Mouse (Mus musculus) C3H10T1/2 (cell line): ENCODE measurements around the gene Gm13695. TPM values are rescaled to one million over a fixed set of nuclear protein-coding genes. Genes with fewer than 3 reads are reported as not detected.

Experiments
- polyA plus RNA-seq, 2 experiments: library from polyadenylated mRNA; unstranded; fragments of >200 nt; fragmentation: generic; extraction: Trizol; gene quantifications; one replicate each; pipeline ENCODE4 v1.2.1; 2012; ENCODE audit warnings: missing spikeins in 2 of 2

Gm13695 gene
- under 1 TPM in 1 of 2 experiments, not detected in 1; 0.01 TPM for polyA plus RNA-seq

GRCm38 (mm10) chr2:83967013-83967412 is at the start of gene Gm13695:
Gm13695 (plus strand) TSS chr2:83967313.

GRCm38 (mm10) chr2:83940931-83941361 is 26.2 kb upstream of the Gm13695 start, which contains the start of gene Zswim2:
Zswim2 (minus strand) TSS chr2:83941228.

GRCm38 (mm10) chr2:83955393-83955792 is 11.7 kb upstream of the Gm13695 start, which contains the start of gene Gm13698:
Gm13698 (plus strand) TSS chr2:83955693.

GRCm38 (mm10) chr2:83961203-83961602 is 5.9 kb upstream of the Gm13695 start, which contains the start of gene Gm13693:
Gm13693 (plus strand) TSS chr2:83961503.

GRCm38 (mm10) chr2:83972823-83973222 is 5.7 kb downstream of the Gm13695 start, which contains the start of gene Gm13696:
Gm13696 (plus strand) TSS chr2:83973123.

GRCm38 (mm10) chr2:83978633-83979032 is 11.5 kb downstream of the Gm13695 start, which contains the start of gene Gm13694:
Gm13694 (plus strand) TSS chr2:83978933.

GRCm38 (mm10) chr2:83984443-83984842 is 17.3 kb downstream of the Gm13695 start, which contains the start of gene Gm13697:
Gm13697 (plus strand) TSS chr2:83984743.

GRCm38 (mm10) chr2:83990253-83990652 is 23.1 kb downstream of the Gm13695 start, which contains the start of gene Gm13691:
Gm13691 (plus strand) TSS chr2:83990553.

Other genes with a start within 250 kb of the Gm13695 start
- gene Itgav, start 242.9 kb upstream of the Gm13695 start, polyA plus RNA-seq, result 10 to 100 TPM; 12.1 to 41.7 TPM
- gene Fam171b, start 154.7 kb upstream of the Gm13695 start, polyA plus RNA-seq, result 1 to 10 TPM in 1 of 2 experiments, under 1 TPM in 1; 0.18 to 3.6 TPM
- gene Zswim2, start 26.1 kb upstream of the Gm13695 start, polyA plus RNA-seq, result not detected
- gene Gm13698, start 11.6 kb upstream of the Gm13695 start, polyA plus RNA-seq, result under 1 TPM in 1 of 2 experiments, not detected in 1; 0.01 TPM
- gene Gm13693, start 5.8 kb upstream of the Gm13695 start, polyA plus RNA-seq, result under 1 TPM in 1 of 2 experiments, not detected in 1; 0.01 TPM
- under 1 TPM in 1 of 2 experiments, not detected in 1; 0.01 TPM for gene Gm13696, start 5.8 kb downstream of the Gm13695 start, polyA plus RNA-seq
- under 1 TPM in 1 of 2 experiments, not detected in 1; 0.01 TPM for gene Gm13694, start 11.6 kb downstream of the Gm13695 start, polyA plus RNA-seq
- gene Gm13697, start 17.4 kb downstream of the Gm13695 start, polyA plus RNA-seq, result under 1 TPM in 1 of 2 experiments, not detected in 1; 0.01 TPM
- under 1 TPM in 1 of 2 experiments, not detected in 1; 0.01 TPM for gene Gm13691, start 23.2 kb downstream of the Gm13695 start, polyA plus RNA-seq